Mouse (Mus musculus): ENCODE data around the gene Olfr613. TPM values are rescaled to one million over a fixed set of nuclear protein-coding genes. Genes with fewer than 3 reads are reported as not detected.
"Not testable (repeated sequence)": the region's sequence is repeated elsewhere in the genome, so short reads cannot be mapped to it uniquely, and the experiment has no call there.

Gene Olfr613
- total RNA-seq (2022) = not detected

GRCm38 (mm10) chr7:103547774-103548173 lies at the start of gene Olfr613:
Gene Olfr613, plus strand, starts transcription at chr7:103548074.
- DNase-seq (ENCODE audit: low spot score) = no peak

- DNase-seq (ENCODE audit: low spot score) = no peak
These were observed 35.9 kb upstream of the Olfr613 start, which contains the start of gene Olfr610 for GRCm38 (mm10) chr7:103512022-103512421. Gene Olfr610, minus strand, starts transcription at chr7:103512122.

GRCm38 (mm10) chr7:103520746-103521145 lies 27.1 kb upstream of the Olfr613 start, which contains the start of gene Olfr611:
Gene Olfr611, minus strand, starts transcription at chr7:103520846.
- DNase-seq (ENCODE audit: low spot score) = not testable (repeated sequence)

GRCm38 (mm10) chr7:103542617-103543016 lies 5.3 kb upstream of the Olfr613 start, which contains the start of gene Olfr612:
Gene Olfr612, minus strand, starts transcription at chr7:103542717.
- not testable (repeated sequence) for DNase-seq (ENCODE audit: low spot score)

GRCm38 (mm10) chr7:103555779-103556178 lies 7.9 kb downstream of the Olfr613 start, which contains the start of gene Olfr615:
Gene Olfr615, plus strand, starts transcription at chr7:103556079.
- DNase-seq (ENCODE audit: low spot score) = no peak

- no peak for DNase-seq (ENCODE audit: low spot score)
These were observed 21.2 kb downstream of the Olfr613 start, which contains the start of gene Olfr616 for GRCm38 (mm10) chr7:103569043-103569442. Gene Olfr616, minus strand, starts transcription at chr7:103569143.

GRCm38 (mm10) chr7:103572761-103573160 lies 24.9 kb downstream of the Olfr613 start, which contains the start of gene Olfr617:
Gene Olfr617, plus strand, starts transcription at chr7:103573061.
- no peak for DNase-seq (ENCODE audit: low spot score)

- DNase-seq (ENCODE audit: low spot score) = no peak
These were observed 41.9 kb downstream of the Olfr613 start, which contains the start of gene Olfr618 for GRCm38 (mm10) chr7:103589803-103590202. Gene Olfr618, plus strand, starts transcription at chr7:103590103.

GRCm38 (mm10) chr7:103600275-103600674 lies 52.4 kb downstream of the Olfr613 start, which contains the start of gene Olfr619:
Gene Olfr619, plus strand, starts transcription at chr7:103600575.
- DNase-seq (ENCODE audit: low spot score) = no peak

Small RNA genes within 50 kb of the gene (microRNA-seq; reads per million reads assigned to microRNA genes)
- gene Gm26506 = not detected

Other genes with a start within 250 kb of the Olfr613 start
- gene Olfr596, start 242.4 kb upstream of the Olfr613 start, total RNA-seq (2022) = not detected
- not detected for gene Olfr597, start 231.8 kb upstream of the Olfr613 start, total RNA-seq (2022)
- gene Olfr598, start 224.5 kb upstream of the Olfr613 start, total RNA-seq (2022) = not detected
- not detected for gene Olfr599, start 212.2 kb upstream of the Olfr613 start, total RNA-seq (2022)
- not detected for gene Olfr600, start 198.4 kb upstream of the Olfr613 start, total RNA-seq (2022)
- not detected for gene Olfr601, start 185.4 kb upstream of the Olfr613 start, total RNA-seq (2022)
- not detected for gene Olfr603, start 161.9 kb upstream of the Olfr613 start, total RNA-seq (2022)
- not detected for gene Usp17lc, start 133.0 kb upstream of the Olfr613 start, total RNA-seq (2022)
- not detected for gene Olfr605, start 102.6 kb upstream of the Olfr613 start, total RNA-seq (2022)
- gene Olfr606, start 99.0 kb upstream of the Olfr613 start, total RNA-seq (2022) = not detected
- gene Olfr607, start 83.9 kb upstream of the Olfr613 start, total RNA-seq (2022) = not detected
- gene Olfr608, start 78.2 kb upstream of the Olfr613 start, total RNA-seq (2022) = not detected
- gene Olfr609, start 50.0 kb upstream of the Olfr613 start, total RNA-seq (2022) = not detected
- gene Olfr610, start 36.0 kb upstream of the Olfr613 start, total RNA-seq (2022) = not detected
- gene Olfr611, start 27.2 kb upstream of the Olfr613 start, total RNA-seq (2022) = not detected
- not detected for gene Olfr612, start 5.4 kb upstream of the Olfr613 start, total RNA-seq (2022)
- not detected for gene Olfr615, start 8.0 kb downstream of the Olfr613 start, total RNA-seq (2022)
- not detected for gene Olfr616, start 21.1 kb downstream of the Olfr613 start, total RNA-seq (2022)
- not detected for gene Olfr617, start 25.0 kb downstream of the Olfr613 start, total RNA-seq (2022)
- not detected for gene Olfr618, start 42.0 kb downstream of the Olfr613 start, total RNA-seq (2022)
- gene Olfr619, start 52.5 kb downstream of the Olfr613 start, total RNA-seq (2022) = not detected
- not detected for gene Olfr620, start 64.5 kb downstream of the Olfr613 start, total RNA-seq (2022)
- not detected for gene Olfr622, start 94.6 kb downstream of the Olfr613 start, total RNA-seq (2022)
- not detected for gene Olfr623, start 115.6 kb downstream of the Olfr613 start, total RNA-seq (2022)
- not detected for gene Olfr624, start 123.1 kb downstream of the Olfr613 start, total RNA-seq (2022)
- gene Olfr625-ps1, start 134.6 kb downstream of the Olfr613 start, total RNA-seq (2022) = not detected
- not detected for gene Olfr243, start 166.6 kb downstream of the Olfr613 start, total RNA-seq (2022)
- gene Olfr628, start 182.3 kb downstream of the Olfr613 start, total RNA-seq (2022) = not detected
- not detected for gene Olfr629, start 196.9 kb downstream of the Olfr613 start, total RNA-seq (2022)
- not detected for gene Olfr630, start 209.3 kb downstream of the Olfr613 start, total RNA-seq (2022)
- gene Olfr69, start 223.5 kb downstream of the Olfr613 start, total RNA-seq (2022) = not detected
- gene Olfr68, start 231.6 kb downstream of the Olfr613 start, total RNA-seq (2022) = not detected
- not detected for gene Olfr67, start 243.7 kb downstream of the Olfr613 start, total RNA-seq (2022)